Mouse (Mus musculus) MEL (cell line): ENCODE measurements at regions not wholly inside any gene's neighbourhood (a gene's known extent, or its start where the extent isn't known, plus 50 kb on each side); places are given as distances from the start of the nearest gene placed in this dataset.

Experiments
- DNase-seq: peaks from one replicate; pipeline ENCODE4 v3.0.0; 2011; ENCODE audit warnings: low read depth, low spot score
- H3K27ac ChIP-seq: 2 replicates; pipeline ENCODE4 v1.5.1; 2012; ENCODE audit warnings: low read depth, mild to moderate bottlenecking, control low read depth, low read length, moderate library complexity; ENCODE audit not compliant: control insufficient read depth
- H3K27me3 ChIP-seq, 2 experiments: fragments of 150-350 bp in 1 of 2; sonication (generic) in 1 of 2; 2 replicates each; pipeline ENCODE4 v1.6.1; 2012; ENCODE audit warnings: low read length in 2 of 2, mild to moderate bottlenecking in 2 of 2, improper control_type of control experiment in 1 of 2, moderate library complexity in 1 of 2; ENCODE audit not compliant: insufficient read depth in 2 of 2, control insufficient read depth in 1 of 2
- H3K36me3 ChIP-seq, 2 experiments: 2 replicates each; pipeline ENCODE4 v1.6.1; 2012 to 2014; ENCODE audit warnings: low read length in 2 of 2, improper control_type of control experiment in 1 of 2, inconsistent platforms in 1 of 2, mild to moderate bottlenecking in 1 of 2; ENCODE audit not compliant: insufficient read depth in 2 of 2, control insufficient read depth in 1 of 2
- H3K4me1 ChIP-seq, 2 experiments: fragments of 150-350 bp in 1 of 2; sonication (generic) in 1 of 2; 2 replicates each; pipeline ENCODE4 v1.6.1; 2012; ENCODE audit warnings: low read length in 2 of 2, improper control_type of control experiment in 1 of 2, mild to moderate bottlenecking in 1 of 2; ENCODE audit not compliant: insufficient read depth in 2 of 2, control insufficient read depth in 1 of 2
- H3K4me3 ChIP-seq, 2 experiments: fragments of 150-350 bp in 1 of 2; sonication (generic) in 1 of 2; 2 replicates each; pipeline ENCODE4 v1.5.1; 2012; ENCODE audit warnings: low read depth in 2 of 2, low read length in 2 of 2, mild to moderate bottlenecking in 2 of 2, moderate library complexity in 2 of 2, control low read depth in 1 of 2, improper control_type of control experiment in 1 of 2; ENCODE audit not compliant: control insufficient read depth in 1 of 2, insufficient read depth in 1 of 2
- H3K79me2 ChIP-seq: 2 replicates; pipeline ENCODE4 v1.6.1; 2012; ENCODE audit warnings: mild to moderate bottlenecking, low read length, moderate library complexity; ENCODE audit not compliant: control insufficient read depth, poor library complexity, insufficient read depth
- H3K9ac ChIP-seq: 2 replicates; pipeline ENCODE4 v1.6.1; 2012; ENCODE audit warnings: low read depth, mild to moderate bottlenecking, control low read depth, low read length, moderate library complexity; ENCODE audit not compliant: control insufficient read depth, poor library complexity, severe bottlenecking
- H3K9me3 ChIP-seq: fragments of 150-350 bp; sonication (generic); replicated peaks from 2 replicates; pipeline ENCODE4 v1.6.1; 2012; ENCODE audit warnings: mild to moderate bottlenecking, low read length, improper control_type of control experiment, moderate library complexity; ENCODE audit not compliant: insufficient read depth
- BHLHE40 ChIP-seq: IDR thresholded peaks from 2 replicates; pipeline ENCODE4 v1.6.1; 2012; ENCODE audit warnings: low read depth, mild to moderate bottlenecking, inconsistent platforms, low read length, improper control_type of control experiment, borderline replicate concordance
- CHD1 ChIP-seq: IDR thresholded peaks from 2 replicates; pipeline ENCODE4 v1.6.1; 2012; ENCODE audit warnings: low read depth, mild to moderate bottlenecking, inconsistent platforms, low read length, improper control_type of control experiment
- CHD2 ChIP-seq: IDR thresholded peaks from 2 replicates; pipeline ENCODE4 v1.6.1; 2011; ENCODE audit warnings: low read length, improper control_type of control experiment
- ELF1 ChIP-seq: IDR thresholded peaks from 2 replicates; pipeline ENCODE4 v1.6.1; 2014; ENCODE audit warnings: low read depth, mild to moderate bottlenecking, inconsistent platforms, low read length, improper control_type of control experiment, moderate library complexity
- EP300 ChIP-seq, 2 experiments: IDR thresholded peaks; 2 replicates each; pipeline ENCODE4 v1.6.1; 2011; ENCODE audit warnings: improper control_type of control experiment in 2 of 2, low read length in 2 of 2, low read depth in 1 of 2, mild to moderate bottlenecking in 1 of 2
- GABPA ChIP-seq: IDR thresholded peaks from 2 replicates; pipeline ENCODE4 v1.6.1; 2012; ENCODE audit warnings: low read depth, mild to moderate bottlenecking, inconsistent platforms, low read length, improper control_type of control experiment, moderate library complexity
- GATA1 ChIP-seq: IDR thresholded peaks from 2 replicates; pipeline ENCODE4 v1.6.1; 2011; ENCODE audit warnings: low read depth, low read length, improper control_type of control experiment
- HCFC1 ChIP-seq: IDR thresholded peaks from 2 replicates; pipeline ENCODE4 v1.6.1; 2012; ENCODE audit warnings: low read depth, mild to moderate bottlenecking, inconsistent platforms, low read length, improper control_type of control experiment, moderate library complexity
- MAFK ChIP-seq: IDR thresholded peaks from 2 replicates; pipeline ENCODE4 v1.6.1; 2011; ENCODE audit warnings: low read depth, mild to moderate bottlenecking, low read length, improper control_type of control experiment, borderline replicate concordance
- MAX ChIP-seq: IDR thresholded peaks from 2 replicates; pipeline ENCODE4 v1.6.1; 2011; ENCODE audit warnings: low read length, improper control_type of control experiment
- MAZ ChIP-seq: IDR thresholded peaks from 2 replicates; pipeline ENCODE4 v1.6.1; 2012; ENCODE audit warnings: low read depth, mild to moderate bottlenecking, inconsistent platforms, low read length, improper control_type of control experiment
- MEF2A ChIP-seq: IDR thresholded peaks from 2 replicates; pipeline ENCODE4 v1.6.1; 2014; ENCODE audit warnings: low read depth, mild to moderate bottlenecking, inconsistent platforms, low read length, improper control_type of control experiment; ENCODE audit not compliant: poor library complexity, insufficient replicate concordance, severe bottlenecking; ENCODE audit errors: extremely low read depth
- MXI1 ChIP-seq: IDR thresholded peaks from 2 replicates; pipeline ENCODE4 v1.6.1; 2011; ENCODE audit warnings: mild to moderate bottlenecking, low read depth, low read length, improper control_type of control experiment
- MYB ChIP-seq: IDR thresholded peaks from 2 replicates; pipeline ENCODE4 v1.6.1; 2011; ENCODE audit warnings: mild to moderate bottlenecking, low read depth, low read length, improper control_type of control experiment
- MYC ChIP-seq: IDR thresholded peaks from 2 replicates; pipeline ENCODE4 v1.6.1; 2011; ENCODE audit warnings: low read depth, mild to moderate bottlenecking, low read length, improper control_type of control experiment, moderate library complexity
- POLR2A ChIP-seq, 2 experiments: IDR thresholded peaks; 2 replicates each; pipeline ENCODE4 v1.6.1; 2011 to 2012; ENCODE audit warnings: low read length in 2 of 2, mild to moderate bottlenecking in 2 of 2, control low read depth in 1 of 2, improper control_type of control experiment in 1 of 2, low read depth in 1 of 2, moderate library complexity in 1 of 2; ENCODE audit not compliant: control insufficient read depth in 1 of 2, insufficient read depth in 1 of 2, poor library complexity in 1 of 2
- POLR2AphosphoS2 ChIP-seq: IDR thresholded peaks from 2 replicates; pipeline ENCODE4 v1.6.1; 2011; ENCODE audit warnings: low read length, improper control_type of control experiment
- RCOR1 ChIP-seq: IDR thresholded peaks from 2 replicates; pipeline ENCODE4 v1.6.1; 2012; ENCODE audit warnings: low read depth, mild to moderate bottlenecking, inconsistent platforms, low read length, improper control_type of control experiment
- SIN3A ChIP-seq: IDR thresholded peaks from 2 replicates; pipeline ENCODE4 v1.6.1; 2012; ENCODE audit warnings: low read length, improper control_type of control experiment, inconsistent platforms
- SMC3 ChIP-seq: IDR thresholded peaks from 2 replicates; pipeline ENCODE4 v1.6.1; 2011; ENCODE audit warnings: low read depth, low read length, improper control_type of control experiment
- TBP ChIP-seq: IDR thresholded peaks from 2 replicates; pipeline ENCODE4 v1.8.0; 2011; ENCODE audit warnings: low read depth, low read length, improper control_type of control experiment
- USF1 ChIP-seq: IDR thresholded peaks from 2 replicates; pipeline ENCODE4 v1.6.1; 2014; ENCODE audit warnings: low read depth, mild to moderate bottlenecking, inconsistent platforms, low read length, improper control_type of control experiment, moderate library complexity
- USF2 ChIP-seq, 2 experiments: IDR thresholded peaks; 2 replicates each; pipeline ENCODE4 v1.6.1; 2011 to 2012; ENCODE audit warnings: improper control_type of control experiment in 2 of 2, low read length in 2 of 2, borderline replicate concordance in 1 of 2, inconsistent platforms in 1 of 2, low read depth in 1 of 2, mild to moderate bottlenecking in 1 of 2; ENCODE audit not compliant: insufficient read depth in 1 of 2
- ZC3H11A ChIP-seq: IDR thresholded peaks from 2 replicates; pipeline ENCODE4 v1.6.1; 2012; ENCODE audit warnings: low read depth, mild to moderate bottlenecking, inconsistent platforms, low read length, improper control_type of control experiment
- ZMIZ1 ChIP-seq: IDR thresholded peaks from 2 replicates; pipeline ENCODE4 v1.6.1; 2012; ENCODE audit warnings: low read depth, mild to moderate bottlenecking, inconsistent platforms, low read length, improper control_type of control experiment, moderate library complexity
- ZNF384 ChIP-seq: IDR thresholded peaks from 2 replicates; pipeline ENCODE4 v1.6.1; 2012; ENCODE audit warnings: low read depth, mild to moderate bottlenecking, inconsistent platforms, low read length, improper control_type of control experiment

DNA sequence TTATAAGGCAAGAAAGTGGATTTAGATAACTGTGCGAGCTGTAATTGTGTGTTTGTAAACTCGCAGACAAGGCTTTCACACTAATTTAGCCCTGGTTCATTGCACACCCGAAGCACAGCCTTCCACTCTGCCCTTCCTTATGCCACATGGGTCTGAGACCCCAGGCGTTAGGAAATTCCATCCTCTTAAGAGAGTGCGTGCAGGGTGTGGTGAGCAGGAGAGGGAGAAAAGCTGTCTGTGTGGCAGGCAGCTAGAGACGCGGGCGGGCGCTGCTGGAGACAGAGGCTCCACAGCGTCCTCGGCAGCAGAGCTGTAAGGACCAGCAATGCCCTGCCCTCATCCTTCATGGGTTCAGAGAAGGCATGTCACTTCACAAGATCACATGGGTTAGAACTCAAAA lies 176.6 kb upstream of the Dapk1 start:
- Histone ChIP-seq H3K4me1 (no peaks in the 10 kb centered on the region), H3K79me2 (no peaks in the 10 kb centered on the region), H3K36me3 (no peaks in the 10 kb centered on the region), H3K9me3 (no peaks in the 10 kb centered on the region), H3K4me3 (no peak overlapping the region), H3K9ac (no peak overlapping the region), H3K27ac (no peak overlapping the region), H3K27me3 (no peaks in the 10 kb centered on the region)
- DNase-seq, result no peak
- TF ChIP-seq ELF1, result no peak
- no peak for TF ChIP-seq RCOR1
- no peak for TF ChIP-seq MYB
- TF ChIP-seq POLR2AphosphoS2, result no peak
- no peak for TF ChIP-seq CHD1
- no peak for TF ChIP-seq ZC3H11A
- TF ChIP-seq MXI1, result no peak
- TF ChIP-seq MAX, result no peak
- no peak for TF ChIP-seq CHD2

DNA sequence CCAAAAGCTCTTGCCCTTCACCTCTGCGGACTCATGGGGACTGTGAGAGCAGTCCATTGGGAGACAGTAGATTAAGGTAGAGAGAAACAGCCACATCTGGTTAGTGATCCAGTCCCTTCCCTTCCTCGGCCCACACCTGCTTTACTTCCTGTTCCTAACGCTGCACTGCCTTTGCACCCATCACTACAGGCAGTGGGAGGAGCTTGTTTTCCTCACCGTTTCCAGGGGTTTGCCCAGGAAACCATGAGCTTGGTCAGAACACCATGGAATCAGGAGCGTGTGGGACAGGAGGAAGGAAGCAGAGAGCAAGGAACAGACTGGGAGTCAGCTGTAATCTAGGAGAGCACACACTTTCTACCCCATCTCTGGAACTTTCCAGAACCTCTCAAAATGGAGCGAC lies 176.2 kb upstream of the Dapk1 start:
- Histone ChIP-seq H3K4me1 (no peaks in the 10 kb centered on the region), H3K4me3 (no peak overlapping the region), H3K27me3 (no peaks in the 10 kb centered on the region), H3K9ac (no peak overlapping the region), H3K9me3 (no peaks in the 10 kb centered on the region), H3K27ac (no peak overlapping the region), H3K79me2 (no peaks in the 10 kb centered on the region), H3K36me3 (no peaks in the 10 kb centered on the region)
- TF ChIP-seq GATA1 (no peak), TBP (no peak), ZC3H11A (no peak), EP300 (IDR thresholded peaks at IDR 0.05; ENCODE audit: low read depth in 1 of 2, low read length in 2 of 2) (no peak), CHD1 (no peak), ZMIZ1 (no peak), SMC3 (no peak), MAZ (no peak), ZNF384 (no peak), USF1 (no peak), SIN3A (no peak), MEF2A (no peak), BHLHE40 (no peak), GABPA (no peak), MAFK (no peak), USF2 (IDR thresholded peaks at IDR 0.05; ENCODE audit: borderline replicate concordance in 1 of 2, insufficient read depth in 1 of 2, low read depth in 1 of 2, low read length in 2 of 2) (no peak), POLR2A (IDR thresholded peaks at IDR 0.05; ENCODE audit: control insufficient read depth in 1 of 2, insufficient read depth in 1 of 2, low read depth in 1 of 2, low read length in 2 of 2, poor library complexity in 1 of 2) (no peak), HCFC1 (no peak), MYC (no peak)
- no peak for DNase-seq
